Mouse (Mus musculus) liver, embryonic 16.5 days (tissue): ENCODE results near the gene Nlrp6. TPM values are rescaled to one million over a fixed set of nuclear protein-coding genes. Genes with fewer than 3 reads are reported as not detected.

ENCODE experiments used
- ATAC-seq: fragments of 200-750 bp; cut with Nextera tagmentation; 2 replicates; pipeline ENCODE4 v1.8.0; 2017; ENCODE audit warnings: low read depth, mild to moderate bottlenecking, moderate number of reproducible peaks, moderate library complexity
- H3K27ac ChIP-seq: fragments of 300-500 bp; sonication (generic); 2 replicates; pipeline ENCODE4 v1.5.1; 2014; ENCODE audit warnings: mild to moderate bottlenecking, low read length
- H3K27me3 ChIP-seq: fragments of 300-500 bp; sonication (generic); 2 replicates; pipeline ENCODE4 v1.6.1; 2014; ENCODE audit warnings: low read depth, low read length, mixed read lengths; ENCODE audit not compliant: control insufficient read depth, insufficient read depth
- H3K36me3 ChIP-seq: fragments of 300-500 bp; sonication (generic); 2 replicates; pipeline ENCODE4 v1.6.1; 2014; ENCODE audit warnings: mild to moderate bottlenecking; ENCODE audit not compliant: control insufficient read depth, insufficient read depth
- H3K4me1 ChIP-seq: fragments of 300-500 bp; sonication (generic); 2 replicates; pipeline ENCODE4 v1.6.1; 2014; ENCODE audit warnings: low read depth, low read length, mixed read lengths; ENCODE audit not compliant: control insufficient read depth
- H3K4me2 ChIP-seq: fragments of 300-500 bp; sonication (generic); 2 replicates; pipeline ENCODE4 v1.6.1; 2014; ENCODE audit warnings: low read depth, low read length, mixed read lengths
- H3K4me3 ChIP-seq: fragments of 300-500 bp; sonication (generic); 2 replicates; pipeline ENCODE4 v1.5.1; 2014; ENCODE audit warnings: low read depth, mild to moderate bottlenecking, low read length
- H3K9ac ChIP-seq: fragments of 300-500 bp; sonication (generic); 2 replicates; pipeline ENCODE4 v1.6.1; 2014; ENCODE audit warnings: low read depth, low read length
- H3K9me3 ChIP-seq: fragments of 300-500 bp; sonication (generic); replicated peaks from 2 replicates; pipeline ENCODE4 v1.6.1; 2016; ENCODE audit warnings: low read length; ENCODE audit not compliant: control insufficient read depth
- WGBS: fragments of 180-500 bp; shearing (Covaris S2); extraction: QIAGEN DNeasy Blood & Tissue Kit; methylation state at CpG from one replicate; pipeline ENCODE4 v1.1.7; 2014; ENCODE audit not compliant: insufficient replicate concordance; 5-methylcytosine and 5-hydroxymethylcytosine counted together
- polyA plus RNA-seq: library from polyadenylated mRNA; unstranded; fragments of >200 nt; fragmentation: Nextera tagmentation; extraction: Ambion mirVana; gene quantifications from 2 replicates; pipeline ENCODE4 v1.2.1, GENCODE M21; 2015

Nlrp6 gene
- polyA plus RNA-seq, 1 experiment from 2014 or later, result 10.8 TPM

GRCm38 (mm10) chr7:140921225-140921975 lies 698 bp downstream of the Nlrp6 start:
- Histone ChIP-seq H3K36me3 (no peaks in the 10 kb centered on the region), H3K9ac (no peak overlapping the region), H3K4me3 (no peak overlapping the region), H3K27ac (no peak overlapping the region), H3K27me3 (peaks cover 43% of the 10 kb centered on the region), H3K9me3 (no peaks in the 10 kb centered on the region), H3K4me2 (no peak overlapping the region), H3K4me1 (peaks cover 8% of the 10 kb centered on the region)
- no peak for ATAC-seq
- 25% methylated on average over 22 of the region's 22 CpGs for WGBS

GRCm38 (mm10) chr7:140922398-140923069 lies 1.8 kb downstream of the Nlrp6 start:
- Histone ChIP-seq H3K36me3 (no peaks in the 10 kb centered on the region), H3K9me3 (no peaks in the 10 kb centered on the region), H3K27me3 (peaks cover 43% of the 10 kb centered on the region), H3K27ac (no peak overlapping the region), H3K4me1 (peaks cover 8% of the 10 kb centered on the region), H3K4me3 (peak overlapping the region; percentile 21), H3K9ac (no peak overlapping the region), H3K4me2 (peak overlapping the region; percentile 41)
- WGBS, result 1% methylated on average over 49 of the region's 49 CpGs
- peak; percentile 75 for ATAC-seq

- peaks cover 4% of the 10 kb centered on the region; the same call in 1 of the 2 replicates for H3K36me3 ChIP-seq
- WGBS, result 19% methylated on average over 30 of the region's 30 CpGs
- no peak overlapping the region for H3K27ac ChIP-seq
- no peaks in the 10 kb centered on the region for H3K9me3 ChIP-seq
- peak overlapping the region; percentile 41; the same call in 1 of the 2 replicates for H3K4me2 ChIP-seq
- no peak for ATAC-seq
- peaks cover 8% of the 10 kb centered on the region for H3K4me1 ChIP-seq
- H3K9ac ChIP-seq, result no peak overlapping the region
- H3K4me3 ChIP-seq, result peak overlapping the region; percentile 21; the same call in 1 of the 2 replicates
- peaks cover 43% of the 10 kb centered on the region for H3K27me3 ChIP-seq
Observed at GRCm38 (mm10) chr7:140923070-140923775, 2.5 kb downstream of the Nlrp6 start.

- Histone ChIP-seq H3K4me2 (no peak overlapping the region), H3K4me3 (no peak overlapping the region), H3K36me3 (peaks cover 7% of the 10 kb centered on the region; the same call in 1 of the 2 replicates), H3K27ac (no peak overlapping the region), H3K27me3 (peaks cover 25% of the 10 kb centered on the region), H3K9ac (no peak overlapping the region), H3K4me1 (peaks cover 6% of the 10 kb centered on the region), H3K9me3 (no peaks in the 10 kb centered on the region)
- WGBS, result 71% methylated on average over 6 of the region's 6 CpGs
- no peak; the same call in 1 of the 2 replicates for ATAC-seq
Observed at GRCm38 (mm10) chr7:140927181-140927580, 6.5 kb downstream of the Nlrp6 start.

GRCm38 (mm10) chr7:140938436-140938835 lies 17.7 kb downstream of the Nlrp6 start:
- Histone ChIP-seq H3K4me2 (no peak overlapping the region), H3K4me1 (peaks cover 10% of the 10 kb centered on the region), H3K27me3 (no peaks in the 10 kb centered on the region; the same call in 1 of the 2 replicates), H3K9me3 (no peaks in the 10 kb centered on the region), H3K4me3 (no peak overlapping the region), H3K36me3 (no peaks in the 10 kb centered on the region), H3K27ac (no peak overlapping the region), H3K9ac (no peak overlapping the region)
- 32% methylated on average over 3 of the region's 3 CpGs for WGBS
- ATAC-seq, result no peak

GRCm38 (mm10) chr7:140938896-140939295 lies 18.2 kb downstream of the Nlrp6 start:
- H3K36me3 ChIP-seq, result no peaks in the 10 kb centered on the region
- H3K4me1 ChIP-seq, result peaks cover 10% of the 10 kb centered on the region
- no peak overlapping the region for H3K9ac ChIP-seq
- no peaks in the 10 kb centered on the region; the same call in 1 of the 2 replicates for H3K27me3 ChIP-seq
- 38% methylated on average over 2 of the region's 2 CpGs for WGBS
- no peak overlapping the region for H3K4me3 ChIP-seq
- H3K9me3 ChIP-seq, result no peaks in the 10 kb centered on the region
- no peak for ATAC-seq
- H3K4me2 ChIP-seq, result no peak overlapping the region
- H3K27ac ChIP-seq, result no peak overlapping the region

GRCm38 (mm10) chr7:140939669-140940171 lies 19.0 kb downstream of the Nlrp6 start:
- no peak overlapping the region for H3K4me2 ChIP-seq
- no peak overlapping the region for H3K27ac ChIP-seq
- no peak overlapping the region for H3K9ac ChIP-seq

GRCm38 (mm10) chr7:140941222-140942051 lies 20.7 kb downstream of the Nlrp6 start, which contains the start of gene Pgghg:
Gene Pgghg, plus strand, starts transcription at chr7:140941391.
- peak; percentile 89 for ATAC-seq
- H3K36me3 ChIP-seq, result no peaks in the 10 kb centered on the region
- peak within 1 kb of the TSS; percentile 52 for H3K4me2 ChIP-seq
- peak within 1 kb of the TSS; percentile 64 for H3K9ac ChIP-seq
- H3K27ac ChIP-seq, result peak within 1 kb of the TSS; percentile 64
- H3K9me3 ChIP-seq, result no peaks in the 10 kb centered on the region
- under 1% methylated on average over 33 of the region's 33 CpGs for WGBS
- H3K27me3 ChIP-seq, result no peaks in the 10 kb centered on the region; the same call in 1 of the 2 replicates
- H3K4me3 ChIP-seq, result peak within 1 kb of the TSS; percentile 62
- peaks cover 10% of the 10 kb centered on the region for H3K4me1 ChIP-seq

More at GRCm38 (mm10) chr7:140939669-140940171, 19.0 kb downstream of the Nlrp6 start:
- Histone ChIP-seq H3K4me1 (peaks cover 10% of the 10 kb centered on the region), H3K4me3 (no peak overlapping the region), H3K36me3 (no peaks in the 10 kb centered on the region), H3K27me3 (no peaks in the 10 kb centered on the region; the same call in 1 of the 2 replicates), H3K9me3 (no peaks in the 10 kb centered on the region)
- ATAC-seq, result no peak
- WGBS, result 41% methylated on average over 8 of the region's 8 CpGs
